Mouse (Mus musculus) bone marrow macrophage, adult 2 months (primary cell): Measurements from ENCODE around the gene Il27ra.

Experiments used
- CTCF ChIP-seq: IDR thresholded peaks from 2 replicates; pipeline ENCODE4 v1.5.1; 2012; ENCODE audit warnings: low read depth, mild to moderate bottlenecking, low read length, moderate library complexity
- POLR2A ChIP-seq: IDR thresholded peaks from 2 replicates; pipeline ENCODE4 v1.6.1; 2012; ENCODE audit warnings: mild to moderate bottlenecking, low read depth, low read length, borderline replicate concordance

DNA sequence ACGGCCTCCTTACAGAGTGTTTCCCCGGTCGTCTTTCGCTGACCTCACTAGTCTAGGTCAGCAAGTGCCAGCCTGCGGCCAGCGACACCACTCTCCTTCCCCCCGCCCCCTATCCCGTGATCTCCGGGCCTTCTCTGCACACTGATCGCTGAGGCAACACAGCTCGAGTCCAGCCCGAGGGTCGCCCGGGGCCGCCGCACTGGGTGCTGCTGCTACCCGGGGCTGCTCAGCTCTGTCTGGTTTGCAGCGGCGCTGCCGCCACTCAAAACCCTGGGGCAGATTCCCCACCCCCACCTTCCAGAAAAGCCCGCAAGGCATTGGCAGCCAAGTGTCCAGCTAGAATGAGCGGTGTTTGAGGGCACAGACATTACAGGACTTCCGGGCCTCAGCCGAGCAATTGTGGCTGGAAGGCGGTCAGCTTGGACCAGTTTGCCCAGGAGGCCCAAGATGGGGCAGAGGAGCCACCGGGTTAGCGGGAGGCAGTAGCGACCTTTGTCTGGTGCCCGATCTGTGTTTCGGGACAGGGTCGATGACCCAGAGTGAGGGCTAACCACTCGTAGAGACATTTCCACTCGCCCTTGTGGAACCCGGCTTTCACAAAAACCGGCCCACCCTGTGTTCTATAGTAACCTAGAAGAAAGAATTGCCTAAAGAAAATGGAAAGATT is 29.8 kb downstream of the Il27ra start:
- TF ChIP-seq CTCF (no peak), POLR2A (no peak)
